Mouse (Mus musculus) liver, adult 2 months (tissue): ENCODE data around the gene Col28a1.

Experiments used
- CTCF ChIP-seq: fragments of 200-500 bp; IDR thresholded peaks from 2 replicates; pipeline ENCODE4 v1.5.1; 2011; ENCODE audit warnings: low read depth, low read length, control low read depth
- POLR2A ChIP-seq: fragments of 200-500 bp; IDR thresholded peaks from 2 replicates; pipeline ENCODE4 v1.6.1; 2011; ENCODE audit warnings: low read length, control low read depth; ENCODE audit not compliant: insufficient read depth; ENCODE audit errors: extremely low read depth

DNA sequence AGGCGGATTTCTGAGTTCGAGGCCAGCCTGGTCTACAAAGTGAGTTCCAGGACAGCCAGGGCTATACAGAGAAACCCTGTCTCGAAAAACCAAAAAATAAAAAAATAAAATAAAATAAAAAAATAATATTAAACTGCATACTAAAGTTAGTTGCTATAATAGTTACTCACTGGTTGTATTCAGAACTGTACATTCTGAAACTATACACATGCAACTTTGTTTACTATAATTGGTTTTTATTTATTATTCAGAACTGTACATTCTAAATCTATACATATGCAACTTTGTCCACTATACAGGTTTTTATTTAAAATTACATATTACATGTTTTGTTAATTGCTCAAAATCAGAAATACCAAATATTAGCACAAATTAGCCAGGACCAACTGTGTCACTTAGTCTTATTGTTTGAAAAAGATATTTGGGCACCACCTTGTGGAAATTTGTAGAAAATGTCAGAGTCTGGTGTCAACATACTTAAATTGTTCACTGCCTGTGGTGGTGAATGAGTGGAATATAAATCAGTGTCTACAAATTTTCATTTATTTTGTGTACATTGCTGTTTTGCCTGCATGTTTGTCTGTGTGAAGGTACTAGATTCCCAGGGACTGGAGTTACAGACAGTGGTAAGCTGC is 3.7 kb downstream of the Col28a1 start:
- TF ChIP-seq CTCF: peak; percentile 26; the same call in 1 of the 2 replicates
- TF ChIP-seq POLR2A: no peak
